Mouse (Mus musculus): Measurements from ENCODE around the gene Rgp1. TPM values are rescaled to one million over a fixed set of nuclear protein-coding genes. Genes with fewer than 3 reads are reported as not detected.

Rgp1 gene
- polyA plus RNA-seq, 1 experiment, result 41.2 TPM

- Histone ChIP-seq H3K36me3 (ENCODE audit: control insufficient read depth, insufficient read depth, low read length) (no peaks in the 10 kb centered on the region), H3K4me3 (ENCODE audit: insufficient read depth, low read depth, low read length) (no peak overlapping the region), H3K27ac (ENCODE audit: insufficient read depth, low read depth, low read length) (no peak overlapping the region), H3K27me3 (replicated peaks; ENCODE audit: control insufficient read depth, insufficient read depth, low read length) (no peaks in the 10 kb centered on the region), H3K4me1 (ENCODE audit: control insufficient read depth, insufficient read depth, low read length) (no peaks in the 10 kb centered on the region; the same call in 1 of the 2 replicates)
- 46% methylated on average over 5 of the region's 5 CpGs for WGBS
- no peak for TF ChIP-seq CTCF (conservative IDR thresholded peaks at IDR 0.05; ENCODE audit: insufficient read depth, insufficient read length, low read depth, low read length)
- TF ChIP-seq POLR2A (IDR thresholded peaks at IDR 0.05; ENCODE audit: low read depth, low read length), result no peak
- DNase-seq, result no peak
Observed at GRCm38 (mm10) chr4:43630671-43631045, 52.1 kb downstream of the Rgp1 start.

DNA sequence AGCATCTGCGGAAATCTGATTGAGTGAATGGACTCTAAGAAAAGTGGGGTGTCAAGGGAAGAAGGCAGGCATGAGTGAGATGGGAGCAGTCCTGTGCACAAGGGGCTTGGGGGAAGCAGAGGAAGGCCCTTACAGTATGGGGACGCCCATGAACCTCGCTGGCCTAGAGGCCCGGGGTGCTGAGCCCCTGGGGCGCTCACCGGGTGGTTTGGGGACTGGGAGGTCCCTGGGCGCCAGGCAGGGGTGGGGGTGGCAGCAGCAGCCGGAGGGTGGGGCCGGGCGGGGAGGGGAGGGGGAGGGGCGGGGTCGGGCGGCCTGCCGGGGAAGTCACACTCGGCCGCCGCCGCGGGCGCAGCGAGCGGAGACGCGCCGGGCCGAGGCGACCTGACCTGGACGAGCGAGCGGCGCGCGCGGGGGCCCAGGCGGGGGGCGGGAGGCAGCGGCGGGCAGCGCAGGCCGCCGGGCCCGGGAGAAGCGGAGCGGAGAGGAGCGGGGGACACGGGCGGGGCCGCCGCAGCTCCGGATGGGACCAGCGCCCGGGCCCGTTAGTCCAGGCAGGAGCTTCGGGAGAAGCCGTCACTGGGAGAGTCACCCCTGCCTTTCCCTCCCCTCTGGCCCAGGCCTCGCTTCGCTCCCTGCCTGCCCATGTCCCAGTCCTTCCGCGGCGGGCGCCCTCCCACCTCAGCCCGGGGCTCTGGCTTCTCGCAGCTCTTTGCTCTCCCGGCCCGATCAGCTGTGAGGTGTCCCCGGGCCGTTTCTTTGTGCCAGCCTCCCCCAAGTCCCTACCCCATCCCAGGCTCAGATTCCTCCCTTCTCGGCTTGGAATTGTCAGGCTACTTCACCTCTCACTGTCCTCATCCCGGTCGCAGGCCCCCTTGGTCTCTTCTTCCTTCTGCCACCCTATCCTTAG lies 52.8 kb downstream of the Rgp1 start, which contains the start of gene Npr2:
Npr2 (plus strand) TSS at position 890 of the 910 bp plus-strand sequence.
- peak; percentile 58 for DNase-seq
- no peak within 1 kb of the TSS; the same call in 1 of the 2 replicates for H3K27ac ChIP-seq (ENCODE audit: insufficient read depth, low read depth, low read length)
- WGBS, result 4% methylated on average over 63 of the region's 70 CpGs
- H3K27me3 ChIP-seq (replicated peaks; ENCODE audit: control insufficient read depth, insufficient read depth, low read length), result no peaks in the 10 kb centered on the region
- peak within 1 kb of the TSS; percentile 59 for H3K4me3 ChIP-seq (ENCODE audit: insufficient read depth, low read depth, low read length)
- no peaks in the 10 kb centered on the region; the same call in 1 of the 2 replicates for H3K4me1 ChIP-seq (ENCODE audit: control insufficient read depth, insufficient read depth, low read length)
- TF ChIP-seq POLR2A (IDR thresholded peaks at IDR 0.05; ENCODE audit: low read depth, low read length) (no peak), CTCF (conservative IDR thresholded peaks at IDR 0.05; ENCODE audit: insufficient read depth, insufficient read length, low read depth, low read length) (no peak)
- H3K36me3 ChIP-seq (ENCODE audit: control insufficient read depth, insufficient read depth, low read length), result no peaks in the 10 kb centered on the region

DNA sequence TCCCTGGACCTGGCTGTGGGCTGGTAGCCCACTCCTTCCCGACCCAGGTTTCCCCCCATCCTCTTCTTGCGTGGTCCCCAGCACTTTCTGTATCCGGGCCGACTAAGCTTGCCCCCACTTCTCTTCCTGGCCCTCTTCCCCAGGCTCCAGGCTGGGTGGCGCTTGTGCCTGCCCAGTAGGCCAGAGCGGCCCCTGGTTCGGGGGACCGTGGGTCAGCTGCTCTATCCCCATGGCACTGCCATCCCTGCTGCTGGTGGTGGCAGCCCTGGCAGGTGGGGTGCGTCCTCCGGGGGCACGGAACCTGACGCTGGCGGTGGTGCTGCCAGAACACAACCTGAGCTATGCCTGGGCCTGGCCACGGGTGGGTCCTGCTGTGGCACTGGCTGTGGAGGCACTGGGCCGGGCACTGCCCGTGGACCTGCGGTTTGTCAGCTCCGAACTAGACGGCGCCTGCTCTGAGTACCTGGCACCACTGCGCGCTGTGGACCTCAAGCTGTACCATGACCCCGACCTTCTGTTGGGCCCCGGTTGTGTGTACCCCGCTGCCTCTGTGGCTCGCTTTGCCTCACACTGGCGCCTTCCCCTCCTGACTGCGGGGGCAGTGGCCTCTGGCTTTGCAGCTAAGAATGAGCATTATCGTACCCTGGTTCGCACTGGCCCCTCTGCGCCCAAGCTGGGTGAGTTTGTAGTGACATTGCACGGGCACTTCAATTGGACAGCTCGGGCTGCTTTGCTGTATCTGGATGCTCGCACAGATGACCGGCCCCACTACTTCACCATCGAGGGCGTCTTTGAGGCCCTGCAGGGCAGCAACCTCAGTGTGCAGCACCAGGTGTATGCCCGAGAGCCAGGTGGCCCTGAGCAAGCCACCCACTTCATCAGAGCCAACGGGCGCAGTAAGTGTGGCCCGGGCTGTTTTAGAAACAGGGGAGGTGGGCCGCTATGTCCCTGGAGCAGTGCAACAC lies 53.7 kb downstream of the Rgp1 start:
- peak overlapping the region; percentile 59 for H3K4me3 ChIP-seq (ENCODE audit: insufficient read depth, low read depth, low read length)
- peak; percentile 16 for DNase-seq
- no peaks in the 10 kb centered on the region; the same call in 1 of the 2 replicates for H3K4me1 ChIP-seq (ENCODE audit: control insufficient read depth, insufficient read depth, low read length)
- no peaks in the 10 kb centered on the region for H3K27me3 ChIP-seq (replicated peaks; ENCODE audit: control insufficient read depth, insufficient read depth, low read length)
- H3K27ac ChIP-seq (ENCODE audit: insufficient read depth, low read depth, low read length), result no peak overlapping the region
- TF ChIP-seq POLR2A (IDR thresholded peaks at IDR 0.05; ENCODE audit: low read depth, low read length) (no peak), CTCF (conservative IDR thresholded peaks at IDR 0.05; ENCODE audit: insufficient read depth, insufficient read length, low read depth, low read length) (no peak)
- 67% methylated on average over 42 of the region's 42 CpGs for WGBS
- H3K36me3 ChIP-seq (ENCODE audit: control insufficient read depth, insufficient read depth, low read length), result no peaks in the 10 kb centered on the region

GRCm38 (mm10) chr4:43633296-43633695 lies 54.8 kb downstream of the Rgp1 start:
- no peaks in the 10 kb centered on the region for H3K27me3 ChIP-seq (replicated peaks; ENCODE audit: control insufficient read depth, insufficient read depth, low read length)
- WGBS, result 90% methylated on average over 8 of the region's 8 CpGs
- no peak for DNase-seq
- no peak overlapping the region for H3K27ac ChIP-seq (ENCODE audit: insufficient read depth, low read depth, low read length)
- H3K4me1 ChIP-seq (ENCODE audit: control insufficient read depth, insufficient read depth, low read length), result peaks cover 6% of the 10 kb centered on the region; the same call in 1 of the 2 replicates
- no peaks in the 10 kb centered on the region for H3K36me3 ChIP-seq (ENCODE audit: control insufficient read depth, insufficient read depth, low read length)
- TF ChIP-seq CTCF (conservative IDR thresholded peaks at IDR 0.05; ENCODE audit: insufficient read depth, insufficient read length, low read depth, low read length) (no peak), POLR2A (IDR thresholded peaks at IDR 0.05; ENCODE audit: low read depth, low read length) (no peak)
- no peak overlapping the region for H3K4me3 ChIP-seq (ENCODE audit: insufficient read depth, low read depth, low read length)

GRCm38 (mm10) chr4:43633736-43634135 lies 55.2 kb downstream of the Rgp1 start:
- Histone ChIP-seq H3K36me3 (ENCODE audit: control insufficient read depth, insufficient read depth, low read length) (no peaks in the 10 kb centered on the region), H3K4me3 (ENCODE audit: insufficient read depth, low read depth, low read length) (no peak overlapping the region), H3K4me1 (ENCODE audit: control insufficient read depth, insufficient read depth, low read length) (peaks cover 6% of the 10 kb centered on the region; the same call in 1 of the 2 replicates), H3K27ac (ENCODE audit: insufficient read depth, low read depth, low read length) (no peak overlapping the region), H3K27me3 (replicated peaks; ENCODE audit: control insufficient read depth, insufficient read depth, low read length) (no peaks in the 10 kb centered on the region)
- WGBS, result 91% methylated on average over 2 of the region's 2 CpGs
- TF ChIP-seq POLR2A (IDR thresholded peaks at IDR 0.05; ENCODE audit: low read depth, low read length) (no peak), CTCF (conservative IDR thresholded peaks at IDR 0.05; ENCODE audit: insufficient read depth, insufficient read length, low read depth, low read length) (no peak)
- DNase-seq, result no peak

- no peak for DNase-seq
- Histone ChIP-seq H3K4me1 (ENCODE audit: control insufficient read depth, insufficient read depth, low read length) (peaks cover 6% of the 10 kb centered on the region; the same call in 1 of the 2 replicates), H3K27ac (ENCODE audit: insufficient read depth, low read depth, low read length) (no peak overlapping the region), H3K4me3 (ENCODE audit: insufficient read depth, low read depth, low read length) (no peak overlapping the region), H3K36me3 (ENCODE audit: control insufficient read depth, insufficient read depth, low read length) (no peaks in the 10 kb centered on the region), H3K27me3 (replicated peaks; ENCODE audit: control insufficient read depth, insufficient read depth, low read length) (no peaks in the 10 kb centered on the region)
- 86% methylated on average over 7 of the region's 7 CpGs for WGBS
- TF ChIP-seq POLR2A (IDR thresholded peaks at IDR 0.05; ENCODE audit: low read depth, low read length) (no peak), CTCF (conservative IDR thresholded peaks at IDR 0.05; ENCODE audit: insufficient read depth, insufficient read length, low read depth, low read length) (no peak)
Observed at GRCm38 (mm10) chr4:43634621-43635374, 56.3 kb downstream of the Rgp1 start.
